Mouse (Mus musculus) layer of hippocampus, postnatal 10 days (tissue): ENCODE data around the gene Fam47e. TPM values are rescaled to one million over a fixed set of nuclear protein-coding genes. Genes with fewer than 3 reads are reported as not detected.

Experiments used
- DNase-seq, 2 experiments: peaks; one replicate each; pipeline ENCODE4 v3.0.0; 2021; ENCODE audit warnings: low spot score in 2 of 2
- total RNA-seq, 2 experiments: library from RNA; stranded (reverse); gene quantifications; 2 replicates each; pipeline ENCODE4 v1.2.3; 2021

Gene Fam47e
- total RNA-seq, 2 experiments from 2014 or later: 0.30 to 0.80 TPM

GRCm38 (mm10) chr5:92602691-92603690, 48.1 kb downstream of the Fam47e start, which contains the start of gene Stbd1:
Stbd1 (plus strand) TSS chr5:92603041.
- DNase-seq: peak; percentile 27 to 54

GRCm38 (mm10) chr5:92604452-92605247, 49.8 kb downstream of the Fam47e start:
- DNase-seq: peak in 1 of 2 experiments; percentile 20

- no peak for DNase-seq
Observed at GRCm38 (mm10) chr5:92607492-92608229, 52.8 kb downstream of the Fam47e start.

GRCm38 (mm10) chr5:92612756-92613155, 57.9 kb downstream of the Fam47e start:
- no peak for DNase-seq

- DNase-seq: no peak
Observed at GRCm38 (mm10) chr5:92621883-92622282, 67.0 kb downstream of the Fam47e start.

GRCm38 (mm10) chr5:92627896-92628295, 73.0 kb downstream of the Fam47e start:
- DNase-seq: no peak

GRCm38 (mm10) chr5:92633526-92633925, 78.7 kb downstream of the Fam47e start:
- DNase-seq: no peak

GRCm38 (mm10) chr5:92634916-92635315, 80.0 kb downstream of the Fam47e start:
- DNase-seq: no peak

GRCm38 (mm10) chr5:92635891-92636290, 81.0 kb downstream of the Fam47e start:
- no peak for DNase-seq

- DNase-seq: no peak
Observed at GRCm38 (mm10) chr5:92640861-92641260, 86.0 kb downstream of the Fam47e start.

Other genes with a start within 250 kb of the Fam47e start
- gene Sdad1, start 244.6 kb upstream of the Fam47e start, total RNA-seq: 10 to 100 TPM; 23.7 to 25.9 TPM
- not detected for gene Cxcl9, start 227.0 kb upstream of the Fam47e start, total RNA-seq
- 1 to 10 TPM; 6.7 to 9.5 TPM for gene Art3, start 223.2 kb upstream of the Fam47e start, total RNA-seq
- gene Cxcl10, start 206.2 kb upstream of the Fam47e start, total RNA-seq: not detected
- gene Nup54, start 119.8 kb upstream of the Fam47e start, total RNA-seq: 10 to 100 TPM; 33.9 to 41.7 TPM
- 10 to 100 TPM; 96.3 to 98.5 TPM for gene Scarb2, start 48.2 kb upstream of the Fam47e start, total RNA-seq
- 1 to 10 TPM in 1 of 2 experiments, under 1 TPM in 1; 0.98 to 1.7 TPM for gene Stbd1, start 48.0 kb downstream of the Fam47e start, total RNA-seq
- gene Ccdc158, start 120.2 kb downstream of the Fam47e start, total RNA-seq: under 1 TPM; 0.50 to 0.74 TPM
- gene Shroom3, start 128.4 kb downstream of the Fam47e start, total RNA-seq: 1 to 10 TPM; 2.5 to 3.8 TPM